Mouse (Mus musculus): ENCODE data around the gene Crb1.

Crb1 gene

GRCm38 (mm10) chr1:139224309-139224949, 152.5 kb downstream of the Crb1 start:
- no peak for DNase-seq (ENCODE audit: low spot score in 2 of 2)

DNA sequence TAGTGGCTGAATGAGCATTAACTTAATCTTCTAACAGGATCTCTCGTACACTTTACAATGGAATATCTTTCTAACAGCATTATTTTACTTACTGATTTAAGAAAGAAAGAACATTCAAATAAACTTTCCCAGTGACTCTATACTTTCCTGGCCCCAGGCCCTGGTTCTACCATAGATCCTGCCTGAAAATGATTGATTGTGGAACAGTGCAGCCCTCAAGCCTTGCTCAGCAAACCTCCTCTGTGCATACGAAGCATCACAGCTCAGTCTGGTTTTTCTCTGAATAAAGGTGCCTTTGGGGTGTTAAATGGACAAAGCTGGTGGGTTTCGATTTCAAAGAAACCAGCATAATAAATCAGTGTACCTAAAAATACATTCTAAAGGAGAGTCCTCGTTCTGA, 153.1 kb downstream of the Crb1 start:
- DNase-seq (ENCODE audit: low spot score in 2 of 2), result no peak

DNA sequence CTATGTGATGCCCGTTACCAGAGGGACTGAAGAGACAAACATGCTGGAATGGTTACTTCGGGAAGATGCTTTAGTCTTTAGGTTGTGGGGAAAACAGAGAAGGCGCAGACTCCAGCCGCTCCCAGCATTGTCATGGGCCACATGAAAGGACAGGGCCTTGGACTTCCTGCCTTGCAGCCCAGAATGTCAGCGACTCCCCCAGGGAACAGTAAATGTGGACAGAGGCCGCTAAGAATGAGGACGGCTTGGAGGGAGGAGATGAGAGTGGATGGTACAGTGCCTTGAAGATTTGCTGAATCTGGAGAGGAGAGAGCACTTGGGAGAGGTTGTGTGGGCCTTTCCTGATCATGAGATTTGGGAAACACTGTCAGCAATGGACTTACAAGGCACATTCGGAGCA, 161.6 kb downstream of the Crb1 start:
- DNase-seq (ENCODE audit: low spot score in 2 of 2), result peak in 1 of 2 experiments; percentile 3

GRCm38 (mm10) chr1:139210505-139210904, 166.4 kb downstream of the Crb1 start:
- no peak for DNase-seq (ENCODE audit: low spot score in 2 of 2)

DNA sequence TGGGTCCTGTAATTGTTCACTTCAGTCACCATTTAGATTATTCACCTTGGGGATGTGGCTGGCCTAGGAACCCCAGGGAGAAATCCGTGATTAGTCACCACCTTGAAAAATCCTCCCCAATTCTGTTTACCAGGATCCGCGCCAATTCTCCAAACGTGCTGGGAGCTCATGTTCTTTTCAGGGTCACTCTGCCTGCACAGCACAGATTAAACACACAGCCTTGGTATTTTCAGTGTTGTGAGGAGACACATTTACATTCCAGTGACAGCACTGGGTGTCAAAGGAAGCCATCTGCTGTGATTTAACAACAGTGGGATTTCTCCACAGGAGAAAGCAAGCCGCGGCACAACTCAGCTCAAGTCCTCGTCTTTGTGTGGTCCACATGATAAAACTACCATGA, 167.1 kb downstream of the Crb1 start:
- no peak for DNase-seq (ENCODE audit: low spot score in 2 of 2)

DNA sequence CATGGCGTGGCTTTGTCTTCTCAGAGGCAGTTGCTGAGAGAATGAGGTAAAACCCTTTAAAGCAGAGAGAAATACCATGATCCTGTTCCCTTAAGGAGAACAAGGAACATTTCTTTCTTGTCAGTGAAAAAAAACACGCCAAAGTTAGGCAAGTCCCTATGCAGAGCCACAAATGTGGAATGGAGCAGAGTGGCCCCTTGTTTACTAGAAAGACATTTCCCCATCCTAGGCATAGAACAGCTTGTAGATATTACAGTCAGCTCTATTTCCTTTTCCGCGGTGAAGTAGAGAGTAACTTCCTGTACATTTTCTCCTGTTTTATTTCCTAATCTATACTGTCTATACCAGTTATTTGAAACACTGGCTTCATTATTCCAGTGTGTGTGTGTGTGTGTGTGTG, 170.6 kb downstream of the Crb1 start:
- DNase-seq (ENCODE audit: low spot score in 2 of 2), result no peak

DNA sequence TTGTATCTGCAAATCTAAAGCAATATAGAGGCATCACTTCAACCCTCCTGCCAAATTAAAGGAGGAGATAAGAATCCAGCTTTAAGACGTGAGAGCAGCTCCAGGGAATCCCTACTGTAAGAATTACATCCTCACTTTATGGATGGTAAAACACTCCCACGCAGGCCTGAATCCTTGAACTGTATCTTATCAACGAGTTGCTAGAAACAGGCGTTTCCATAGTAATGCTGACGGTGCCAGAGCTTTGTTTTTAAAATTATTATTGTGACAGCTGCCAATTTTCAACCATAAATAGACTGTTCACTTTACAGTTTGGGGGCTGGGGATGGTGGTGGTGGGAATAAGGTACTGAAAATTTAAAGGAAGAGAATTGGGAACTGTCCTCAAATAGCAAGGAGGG, 173.9 kb downstream of the Crb1 start:
- DNase-seq (ENCODE audit: low spot score in 2 of 2), result no peak

DNA sequence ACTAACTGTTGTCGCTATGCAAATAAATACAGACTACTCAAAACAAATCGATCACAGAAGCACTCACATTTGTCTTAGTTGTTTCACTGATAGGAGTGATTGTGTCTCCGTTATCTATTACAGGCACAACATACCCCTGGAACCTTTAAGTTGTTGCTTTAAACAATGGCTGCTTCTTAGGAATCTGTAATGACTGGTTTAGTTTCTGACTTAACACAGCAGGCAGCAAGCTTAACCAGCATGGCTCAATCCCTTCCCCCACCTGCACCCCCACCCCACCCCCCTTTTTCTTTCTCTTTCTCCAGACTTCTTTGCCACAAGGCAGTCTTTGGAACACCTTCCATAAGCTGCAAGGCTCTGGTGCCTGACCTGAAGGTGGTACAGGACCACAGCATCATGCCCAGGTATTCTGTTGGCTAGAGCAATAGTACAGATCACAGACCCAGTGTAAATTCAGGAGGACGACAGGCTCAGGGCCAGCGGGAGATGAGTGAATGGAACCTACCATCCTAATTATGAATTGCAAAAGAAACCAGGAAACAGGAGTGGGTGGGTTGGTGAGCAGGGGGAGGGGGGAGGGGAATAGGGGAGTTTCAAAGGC, 182.4 kb downstream of the Crb1 start:
- no peak for DNase-seq (ENCODE audit: low spot score in 2 of 2)

DNA sequence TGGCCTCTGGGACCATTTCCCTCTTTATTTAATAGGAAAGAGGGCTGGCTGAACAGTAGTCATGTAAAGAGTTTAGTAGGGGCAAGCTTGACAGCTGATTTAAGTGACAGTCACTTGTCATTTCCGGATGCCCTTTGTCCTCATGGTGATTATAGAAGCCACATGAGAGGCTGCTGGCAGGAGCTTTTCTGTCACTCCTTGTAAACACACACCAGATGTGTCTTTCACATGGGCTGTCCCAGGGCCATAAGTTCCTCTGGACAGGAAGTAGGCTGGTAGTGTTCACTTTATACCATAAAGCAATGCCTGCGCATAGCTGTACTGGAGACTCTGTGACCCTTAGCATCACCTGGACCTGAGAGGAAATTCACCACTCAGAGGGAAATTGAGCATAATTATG, 182.9 kb downstream of the Crb1 start:
- DNase-seq (ENCODE audit: low spot score in 2 of 2), result no peak

DNA sequence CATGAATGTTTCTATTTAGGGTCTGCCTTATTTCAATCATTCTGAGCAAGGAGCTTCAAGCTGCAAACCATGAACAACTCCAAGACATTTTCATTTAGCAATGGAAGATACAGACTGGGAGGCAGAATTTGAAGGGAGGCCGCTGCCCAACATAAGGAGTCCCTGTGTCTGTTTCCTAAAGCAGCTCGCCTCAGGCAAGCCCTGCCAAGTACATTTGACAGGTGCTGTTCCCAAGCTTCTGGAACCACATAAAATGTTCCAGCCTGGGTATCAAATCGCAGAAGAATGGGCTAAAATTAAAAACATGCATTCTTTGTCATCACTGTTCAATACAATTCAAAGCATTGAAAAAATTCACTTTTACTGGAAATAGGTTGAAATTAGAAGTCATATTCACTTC, 184.3 kb downstream of the Crb1 start:
- DNase-seq (ENCODE audit: low spot score in 2 of 2), result no peak

- DNase-seq (ENCODE audit: low spot score in 2 of 2), result no peak
Measured at GRCm38 (mm10) chr1:139180481-139181149, 196.3 kb downstream of the Crb1 start.

DNA sequence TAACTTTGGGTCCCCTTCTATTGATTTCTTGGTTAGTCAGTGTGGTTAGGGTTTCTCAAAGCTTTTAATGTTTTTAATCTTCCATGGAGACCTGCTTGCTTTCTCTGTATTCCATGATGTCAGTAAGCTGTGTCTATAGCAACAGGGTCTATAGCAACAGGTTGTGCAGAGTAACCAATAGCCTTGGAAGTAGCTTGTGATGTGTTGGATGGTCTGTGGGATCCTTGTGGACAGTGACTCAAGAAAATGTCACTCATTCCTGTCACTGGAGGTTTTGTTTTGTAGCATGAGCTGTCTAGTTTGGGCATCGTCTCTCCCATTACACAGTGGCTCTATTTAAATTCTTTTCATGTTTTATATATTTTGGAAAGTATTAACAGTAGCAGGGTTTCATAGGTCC, 197.2 kb downstream of the Crb1 start:
- no peak for DNase-seq (ENCODE audit: low spot score in 2 of 2)

DNA sequence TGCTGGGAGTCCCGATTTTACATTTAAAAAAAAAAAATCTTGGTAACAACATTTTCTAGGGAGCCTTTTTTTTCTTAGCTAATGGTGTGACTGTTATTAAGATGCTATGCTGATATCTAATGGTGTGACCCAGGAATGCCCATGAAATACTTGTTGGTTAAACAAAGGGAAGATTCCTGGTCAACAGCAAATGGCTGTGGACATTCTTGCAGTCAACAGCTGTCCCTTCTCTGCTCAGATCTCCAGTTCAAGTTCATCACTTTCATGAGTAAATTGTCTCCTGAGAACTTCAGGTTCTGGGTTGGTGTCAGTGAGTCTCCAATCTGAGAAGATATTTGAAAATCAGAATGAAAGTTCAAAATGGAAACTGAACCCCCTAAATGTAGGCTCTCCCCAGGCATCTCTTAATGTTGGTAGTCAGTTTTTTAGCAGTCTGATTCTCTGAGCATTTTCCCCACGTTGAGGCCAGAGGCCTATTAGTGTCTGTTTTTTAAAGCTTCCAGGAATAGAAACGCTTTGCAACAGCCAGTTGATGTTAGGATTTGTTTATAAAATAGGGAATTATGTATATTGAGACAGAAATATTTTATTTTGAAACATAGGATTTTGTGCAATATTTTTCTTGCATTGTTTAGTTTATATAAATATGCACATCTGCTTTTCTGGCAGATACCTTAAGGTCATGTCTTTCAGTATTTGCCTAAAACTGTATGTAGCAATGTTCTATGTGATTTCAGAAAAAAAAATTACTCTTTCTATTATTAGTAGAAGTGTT, 202.7 kb downstream of the Crb1 start:
- DNase-seq (ENCODE audit: low spot score in 2 of 2), result no peak

DNA sequence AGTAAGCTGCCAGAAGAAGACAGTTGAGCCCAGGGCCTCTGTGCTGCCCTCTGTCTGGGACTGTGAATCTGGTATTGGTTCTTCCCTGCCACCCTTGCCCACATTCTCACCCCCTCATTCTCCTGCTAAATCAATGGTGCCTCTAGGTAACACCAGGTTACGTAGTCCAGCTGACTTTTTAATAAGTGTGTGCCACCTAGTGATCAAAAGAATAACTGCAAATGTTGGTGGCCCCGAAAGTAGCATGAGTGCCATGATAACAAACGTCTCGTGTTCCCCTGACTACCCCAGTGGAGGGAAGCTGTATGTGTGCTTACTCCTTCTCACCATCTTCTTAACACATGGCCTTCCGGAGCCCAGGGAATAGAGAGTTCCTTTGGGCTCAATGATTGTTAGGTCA, 214.1 kb downstream of the Crb1 start:
- peak in 1 of 2 experiments; percentile 10 for DNase-seq (ENCODE audit: low spot score in 2 of 2)

DNA sequence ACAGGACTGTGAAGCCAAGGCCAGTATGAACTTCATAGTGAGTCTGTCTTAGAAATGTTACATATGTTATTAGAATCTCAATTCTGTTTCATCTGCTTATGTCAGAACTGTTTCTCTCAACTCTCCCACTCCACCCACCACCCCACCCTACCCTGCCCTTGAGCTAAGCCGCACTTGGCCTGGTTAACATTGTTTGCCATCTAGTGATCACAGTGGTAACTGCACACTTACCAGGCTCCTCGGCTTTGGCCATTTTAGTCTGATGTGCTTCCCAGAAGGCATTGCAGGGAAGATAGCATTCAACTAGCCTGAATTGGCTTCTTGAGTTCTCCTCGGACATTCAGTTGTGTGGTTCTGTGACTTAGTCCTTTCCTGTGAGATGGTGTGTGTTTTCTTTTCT, 215.3 kb downstream of the Crb1 start:
- no peak for DNase-seq (ENCODE audit: low spot score in 2 of 2)

- DNase-seq (ENCODE audit: low spot score in 2 of 2), result peak in 1 of 2 experiments; percentile 8
Measured at GRCm38 (mm10) chr1:139156397-139156796, 220.5 kb downstream of the Crb1 start.

GRCm38 (mm10) chr1:139153493-139153892, 223.4 kb downstream of the Crb1 start:
- DNase-seq (ENCODE audit: low spot score in 2 of 2), result no peak

DNA sequence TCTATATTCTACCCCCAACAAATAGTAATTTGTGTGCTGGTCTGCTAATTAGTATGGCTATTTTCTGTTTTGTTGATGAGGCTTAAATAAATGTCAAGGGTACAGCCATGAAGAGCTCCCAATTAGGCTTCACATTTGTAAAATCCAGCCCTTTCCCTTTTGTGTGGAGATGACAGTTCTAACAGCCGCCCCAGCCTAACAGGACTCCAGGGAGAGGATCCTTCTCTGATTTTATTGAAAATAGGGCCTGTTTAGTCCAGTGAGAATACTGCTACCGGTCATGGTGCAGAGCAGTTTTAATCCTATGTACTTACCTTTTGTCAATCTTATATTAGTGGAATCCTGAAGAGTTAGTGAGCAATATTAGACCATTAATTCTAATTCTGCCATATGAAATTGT, 223.9 kb downstream of the Crb1 start:
- DNase-seq (ENCODE audit: low spot score in 2 of 2), result no peak
